Mouse (Mus musculus) neural tube, embryonic 13.5 days (tissue): ENCODE results near the gene Bckdhb. TPM values are rescaled to one million over a fixed set of nuclear protein-coding genes. Genes with fewer than 3 reads are reported as not detected.
A peak's percentile ranks its signal among the peaks of the same experiment; 100 is the strongest.
"Not testable (repeated sequence)": the region's sequence is repeated elsewhere in the genome, so short reads cannot be mapped to it uniquely, and the experiment has no call there.

ENCODE experiments used
- ATAC-seq: fragments of 200-750 bp; cut with Nextera tagmentation; 2 replicates; pipeline ENCODE4 v1.8.0; 2017; ENCODE audit warnings: low read depth, mild to moderate bottlenecking, moderate TSS enrichment, moderate library complexity
- H3K27ac ChIP-seq: fragments of 300-500 bp; sonication (generic); replicated peaks from 2 replicates; pipeline ENCODE4 v1.5.1; 2015; ENCODE audit warnings: moderate library complexity, mild to moderate bottlenecking, inconsistent platforms
- H3K27me3 ChIP-seq: fragments of 300-500 bp; sonication (generic); 2 replicates; pipeline ENCODE4 v1.6.1; 2015; ENCODE audit warnings: mild to moderate bottlenecking, inconsistent platforms
- H3K36me3 ChIP-seq: fragments of 300-500 bp; sonication (generic); 2 replicates; pipeline ENCODE4 v1.6.1; 2015; ENCODE audit warnings: mild to moderate bottlenecking, inconsistent platforms
- H3K4me1 ChIP-seq: fragments of 300-500 bp; sonication (generic); replicated peaks from 2 replicates; pipeline ENCODE4 v1.6.1; 2015; ENCODE audit warnings: inconsistent platforms
- H3K4me2 ChIP-seq: fragments of 300-500 bp; sonication (generic); 2 replicates; pipeline ENCODE4 v1.6.1; 2015; ENCODE audit warnings: inconsistent platforms, mild to moderate bottlenecking, moderate library complexity
- H3K4me3 ChIP-seq: fragments of 300-500 bp; sonication (generic); 2 replicates; pipeline ENCODE4 v1.5.1; 2015; ENCODE audit warnings: mild to moderate bottlenecking, inconsistent platforms
- H3K9ac ChIP-seq: fragments of 300-500 bp; sonication (generic); 2 replicates; pipeline ENCODE4 v1.6.1; 2015; ENCODE audit warnings: moderate library complexity, mild to moderate bottlenecking, inconsistent platforms
- H3K9me3 ChIP-seq: fragments of 300-500 bp; sonication (generic); 2 replicates; pipeline ENCODE4 v1.6.1; 2016; ENCODE audit warnings: inconsistent platforms
- WGBS: fragments of 180-500 bp; shearing (Covaris S2); methylation state at CpG from one replicate; pipeline ENCODE4 v1.1.7; 2015; 5-methylcytosine and 5-hydroxymethylcytosine counted together
- polyA plus RNA-seq: library from polyadenylated mRNA; unstranded; fragments of >200 nt; fragmentation: Nextera tagmentation; extraction: Ambion mirVana; gene quantifications from 2 replicates; pipeline ENCODE4 v1.2.1, GENCODE M21; 2015

Gene Bckdhb
- polyA plus RNA-seq, 1 experiment from 2014 or later = 34.1 TPM

- no peak overlapping the region for H3K4me3 ChIP-seq
- H3K4me2 ChIP-seq = no peak overlapping the region
- 85% methylated on average over 18 of the region's 18 CpGs for WGBS
- H3K9me3 ChIP-seq = no peaks in the 10 kb centered on the region
- no peaks in the 10 kb centered on the region for H3K27me3 ChIP-seq
- H3K27ac ChIP-seq = no peak overlapping the region
- no peak overlapping the region for H3K9ac ChIP-seq
- peaks cover 5% of the 10 kb centered on the region; the same call in 1 of the 2 replicates for H3K4me1 ChIP-seq
- H3K36me3 ChIP-seq = no peaks in the 10 kb centered on the region
- no peak for ATAC-seq
Measured at GRCm38 (mm10) chr9:84050867-84051635, 126.1 kb downstream of the Bckdhb start.

- 70% methylated on average over 7 of the region's 7 CpGs for WGBS
- no peak overlapping the region for H3K27ac ChIP-seq
- no peaks in the 10 kb centered on the region for H3K27me3 ChIP-seq
- H3K4me2 ChIP-seq = no peak overlapping the region
- ATAC-seq = peak; percentile 56; the same call in 1 of the 2 replicates
- no peaks in the 10 kb centered on the region for H3K9me3 ChIP-seq
- H3K4me1 ChIP-seq = 0 out of 2 replicates have a peak, but pooled peaks cover 5% of the 10 kb centered on the region
- H3K4me3 ChIP-seq = no peak overlapping the region
- no peak overlapping the region for H3K9ac ChIP-seq
- no peaks in the 10 kb centered on the region for H3K36me3 ChIP-seq
Measured at GRCm38 (mm10) chr9:84055125-84055807, 130.3 kb downstream of the Bckdhb start.

- H3K36me3 ChIP-seq, H3K9ac ChIP-seq, H3K4me3 ChIP-seq, H3K4me2 ChIP-seq, H3K27me3 ChIP-seq, ATAC-seq, H3K9me3 ChIP-seq, H3K27ac ChIP-seq, H3K4me1 ChIP-seq: not testable (repeated sequence)
- WGBS = 91% methylated on average over 4 of the region's 4 CpGs
Measured at GRCm38 (mm10) chr9:84060781-84061180, 135.8 kb downstream of the Bckdhb start.

DNA sequence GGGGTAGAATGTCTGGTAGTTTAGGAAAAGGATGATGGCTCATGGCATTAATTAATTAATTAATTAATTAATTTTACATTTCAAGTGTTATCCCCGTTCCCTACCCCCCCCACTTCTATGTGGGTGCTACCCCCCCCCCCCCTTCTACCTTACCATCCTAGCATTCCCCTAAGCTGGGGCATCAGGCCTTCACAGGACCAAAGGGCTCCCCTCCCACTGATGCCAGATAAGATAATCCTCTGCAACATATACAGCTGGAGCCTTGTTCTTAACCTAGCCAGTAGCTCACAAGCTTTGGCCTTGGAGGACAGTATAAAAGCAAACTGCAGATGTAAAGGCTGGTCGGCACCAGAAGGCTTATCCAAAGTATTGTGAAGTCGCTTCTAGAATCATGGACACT lies 138.7 kb downstream of the Bckdhb start:
- ATAC-seq = no peak
- no peak overlapping the region for H3K9ac ChIP-seq

GRCm38 (mm10) chr9:84064113-84064512 lies 139.2 kb downstream of the Bckdhb start:
- Histone ChIP-seq H3K4me3 (no peak overlapping the region), H3K9me3 (no peaks in the 10 kb centered on the region), H3K4me1 (no peaks in the 10 kb centered on the region), H3K36me3 (no peaks in the 10 kb centered on the region), H3K9ac (no peak overlapping the region), H3K27ac (no peak overlapping the region), H3K27me3 (no peaks in the 10 kb centered on the region), H3K4me2 (no peak overlapping the region)
- no peak for ATAC-seq
- WGBS = 81% methylated on average over 4 of the region's 4 CpGs

More for the DNA sequence above, 138.7 kb downstream of the Bckdhb start:
- no peaks in the 10 kb centered on the region for H3K9me3 ChIP-seq
- H3K36me3 ChIP-seq = no peaks in the 10 kb centered on the region
- H3K4me3 ChIP-seq = no peak overlapping the region
- no peak overlapping the region for H3K27ac ChIP-seq
- H3K4me2 ChIP-seq = no peak overlapping the region
- H3K27me3 ChIP-seq = no peaks in the 10 kb centered on the region
- 97% methylated on average over 3 of the region's 3 CpGs for WGBS
- no peaks in the 10 kb centered on the region for H3K4me1 ChIP-seq

GRCm38 (mm10) chr9:84070247-84070646 lies 145.3 kb downstream of the Bckdhb start:
- ATAC-seq = no peak
- H3K27ac ChIP-seq = no peak overlapping the region
- no peaks in the 10 kb centered on the region for H3K4me1 ChIP-seq
- H3K36me3 ChIP-seq = no peaks in the 10 kb centered on the region
- H3K9ac ChIP-seq = no peak overlapping the region
- H3K4me2 ChIP-seq = no peak overlapping the region
- H3K9me3 ChIP-seq = no peaks in the 10 kb centered on the region
- H3K27me3 ChIP-seq = no peaks in the 10 kb centered on the region
- WGBS = 79% methylated on average over 6 of the region's 6 CpGs
- no peak overlapping the region for H3K4me3 ChIP-seq

GRCm38 (mm10) chr9:84070740-84071139 lies 145.8 kb downstream of the Bckdhb start:
- no peak overlapping the region for H3K4me3 ChIP-seq
- whole genome bisulfite sequencing = 80% methylated on average over 5 of the region's 5 CpGs
- H3K9ac ChIP-seq = no peak overlapping the region
- no peaks in the 10 kb centered on the region for H3K36me3 ChIP-seq
- no peaks in the 10 kb centered on the region for H3K4me1 ChIP-seq
- no peaks in the 10 kb centered on the region for H3K27me3 ChIP-seq
- no peaks in the 10 kb centered on the region for H3K9me3 ChIP-seq
- no peak overlapping the region for H3K4me2 ChIP-seq
- H3K27ac ChIP-seq = no peak overlapping the region
- no peak for ATAC-seq

DNA sequence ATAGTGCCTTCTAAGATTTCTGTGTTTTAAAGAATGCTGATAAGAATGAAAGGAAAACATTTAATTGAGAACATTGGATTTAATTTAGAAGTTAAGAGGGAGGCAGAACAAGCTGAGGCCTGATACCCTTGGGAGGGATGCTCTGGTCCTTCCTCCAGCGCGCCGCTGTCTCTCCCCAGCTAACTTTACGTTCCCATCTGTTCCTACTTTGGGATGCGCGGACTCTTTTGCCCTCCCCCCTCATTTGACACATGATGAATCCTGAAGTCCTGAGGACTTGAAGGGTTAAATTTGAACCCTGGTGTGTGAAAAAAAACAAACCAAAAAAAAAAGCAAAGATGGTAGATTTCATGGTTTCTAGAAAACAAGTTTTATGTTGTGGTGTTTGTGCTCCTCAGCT lies 147.6 kb downstream of the Bckdhb start:
- WGBS = 57% methylated on average over 6 of the region's 6 CpGs
- no peak overlapping the region for H3K4me2 ChIP-seq
- no peak overlapping the region for H3K4me3 ChIP-seq
- no peak overlapping the region for H3K27ac ChIP-seq
- ATAC-seq = no peak
- H3K4me1 ChIP-seq = no peaks in the 10 kb centered on the region
- no peaks in the 10 kb centered on the region for H3K27me3 ChIP-seq
- no peak overlapping the region for H3K9ac ChIP-seq
- no peaks in the 10 kb centered on the region for H3K9me3 ChIP-seq
- H3K36me3 ChIP-seq = no peaks in the 10 kb centered on the region

DNA sequence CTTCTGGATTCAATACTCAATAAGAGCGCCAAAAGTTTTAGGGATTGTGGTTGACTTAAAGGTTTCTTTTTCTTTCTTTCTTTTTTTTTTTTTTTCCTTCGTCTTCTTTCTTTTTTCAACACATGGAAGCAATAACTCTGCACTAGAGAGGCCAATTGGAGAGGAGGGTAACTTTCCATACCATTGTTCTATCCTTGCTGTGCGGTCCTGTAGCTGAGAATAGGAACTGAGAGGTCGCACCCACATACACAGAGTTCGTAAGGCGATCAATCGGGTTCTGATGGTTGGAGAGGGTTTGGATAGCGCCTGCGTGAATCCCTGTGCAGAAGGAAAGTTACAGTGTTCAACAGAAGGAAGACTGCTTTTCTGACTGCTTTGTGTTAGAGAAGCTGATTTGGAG lies 148.3 kb downstream of the Bckdhb start:
- no peaks in the 10 kb centered on the region for H3K36me3 ChIP-seq
- ATAC-seq = no peak
- WGBS = 80% methylated on average over 9 of the region's 9 CpGs
- H3K4me2 ChIP-seq = no peak overlapping the region
- no peaks in the 10 kb centered on the region for H3K27me3 ChIP-seq
- no peak overlapping the region for H3K4me3 ChIP-seq
- H3K9ac ChIP-seq = no peak overlapping the region
- no peak overlapping the region for H3K27ac ChIP-seq
- H3K4me1 ChIP-seq = no peaks in the 10 kb centered on the region
- no peaks in the 10 kb centered on the region for H3K9me3 ChIP-seq

- H3K27me3 ChIP-seq = no peaks in the 10 kb centered on the region
- ATAC-seq = no peak
- no peak overlapping the region for H3K27ac ChIP-seq
- H3K36me3 ChIP-seq = no peaks in the 10 kb centered on the region
- H3K4me2 ChIP-seq = no peak overlapping the region
- no peak overlapping the region for H3K9ac ChIP-seq
- H3K4me3 ChIP-seq = no peak overlapping the region
- 91% methylated on average over 4 of the region's 4 CpGs for WGBS
- H3K4me1 ChIP-seq = no peaks in the 10 kb centered on the region
- H3K9me3 ChIP-seq = no peaks in the 10 kb centered on the region
Measured at GRCm38 (mm10) chr9:84083551-84083950, 158.6 kb downstream of the Bckdhb start.

GRCm38 (mm10) chr9:84084686-84085085 lies 159.7 kb downstream of the Bckdhb start:
- no peak overlapping the region for H3K9ac ChIP-seq
- no peak overlapping the region for H3K4me2 ChIP-seq
- 92% methylated on average over 5 of the region's 5 CpGs for WGBS
- H3K4me1 ChIP-seq = no peaks in the 10 kb centered on the region
- no peak overlapping the region for H3K27ac ChIP-seq
- H3K36me3 ChIP-seq = no peaks in the 10 kb centered on the region
- ATAC-seq = no peak
- no peak overlapping the region for H3K4me3 ChIP-seq
- no peaks in the 10 kb centered on the region for H3K27me3 ChIP-seq
- no peaks in the 10 kb centered on the region for H3K9me3 ChIP-seq

DNA sequence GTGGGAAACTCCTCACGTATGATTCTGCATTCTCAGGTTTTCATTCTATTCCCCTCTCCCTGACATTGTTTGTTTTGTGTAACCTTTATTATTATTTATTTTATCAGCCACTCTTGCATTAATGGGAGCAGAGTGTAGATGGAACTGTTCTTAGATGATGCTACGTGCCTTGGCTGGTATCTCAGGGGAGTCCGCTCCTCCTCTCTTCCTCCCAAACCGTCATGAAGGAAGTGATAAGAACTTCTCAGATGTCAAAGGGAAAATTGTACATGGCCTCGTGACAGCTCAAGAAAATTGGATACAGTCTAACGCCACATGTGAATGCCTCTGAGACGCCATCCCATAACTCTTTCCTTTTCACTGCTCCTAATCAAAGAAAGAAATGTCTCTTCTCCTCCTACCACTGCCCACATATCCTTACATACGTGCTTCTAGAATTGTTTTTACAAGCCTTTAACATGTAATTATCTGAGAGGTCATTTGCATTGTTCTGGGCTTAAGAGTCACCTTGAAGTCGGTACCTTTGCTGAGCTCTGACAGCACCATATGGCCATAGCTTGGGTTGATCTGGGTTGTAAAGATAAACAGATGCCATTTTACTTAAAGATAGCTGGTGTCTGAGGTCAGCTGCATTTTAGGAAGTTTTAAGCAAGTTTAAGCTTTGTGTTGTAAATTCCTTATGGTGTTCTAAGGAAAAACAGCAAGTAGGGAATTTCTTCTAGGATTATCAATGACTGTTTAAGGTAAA lies 165.5 kb downstream of the Bckdhb start:
- ATAC-seq = no peak
- Histone ChIP-seq H3K9me3 (no peaks in the 10 kb centered on the region), H3K4me1 (no peaks in the 10 kb centered on the region), H3K27me3 (no peaks in the 10 kb centered on the region), H3K27ac (no peak overlapping the region), H3K36me3 (no peaks in the 10 kb centered on the region), H3K4me3 (no peak overlapping the region), H3K9ac (no peak overlapping the region), H3K4me2 (no peak overlapping the region)
- 76% methylated on average over 9 of the region's 9 CpGs for WGBS
